Mouse (Mus musculus) kidney, adult 10 weeks (tissue): ENCODE results near the gene Lmbr1l. TPM values are rescaled to one million over a fixed set of nuclear protein-coding genes. Genes with fewer than 3 reads are reported as not detected.

Experiments
- polyA plus RNA-seq: library from polyadenylated mRNA; stranded (reverse); fragments of 350-450 nt; fragmentation: Illumina TruSeq; extraction: RNeasy Lipid Tissue Mini Kit (QIAGEN cat#74804); gene quantifications from one replicate; pipeline ENCODE4 v1.2.3, GENCODE M21; 2014; ENCODE audit warnings: low read depth, low replicate concordance

Lmbr1l gene
- polyA plus RNA-seq, result 4.0 TPM

GRCm38 (mm10) chr15:98917538-98918498 is at the start of gene Lmbr1l:
Gene Lmbr1l, minus strand, starts transcription at chr15:98918231.

GRCm38 (mm10) chr15:98953401-98954356 is 35.6 kb upstream of the Lmbr1l start, which contains the start of the genes Gm49450 and Tuba1a:
Gene Gm49450, minus strand, starts transcription at chr15:98953551.
Gene Tuba1a, minus strand, starts transcription at chr15:98953703.

GRCm38 (mm10) chr15:98934217-98934839 is 16.3 kb upstream of the Lmbr1l start, which contains the start of gene Tuba1b:
Gene Tuba1b, minus strand, starts transcription at chr15:98934565.

GRCm38 (mm10) chr15:98897928-98898800 is 19.9 kb downstream of the Lmbr1l start, which contains the start of gene Dhh:
Gene Dhh, minus strand, starts transcription at chr15:98898540.

GRCm38 (mm10) chr15:98893940-98894745 is 23.9 kb downstream of the Lmbr1l start, which contains the start of gene Rhebl1:
Gene Rhebl1, minus strand, starts transcription at chr15:98894540.

GRCm38 (mm10) chr15:98871070-98871915 is 46.7 kb downstream of the Lmbr1l start, which contains the start of gene Kmt2d:
Gene Kmt2d, minus strand, starts transcription at chr15:98871204.

Other genes starting within 250 kb of the Lmbr1l start
- gene Rnd1, start 240.8 kb downstream of the Lmbr1l start, polyA plus RNA-seq, result 0.40 TPM
- gene Ccdc65, start 210.0 kb downstream of the Lmbr1l start, polyA plus RNA-seq, result 0.69 TPM
- not detected for gene Fkbp11, start 190.0 kb downstream of the Lmbr1l start, polyA plus RNA-seq
- 32.6 TPM for gene Arf3, start 155.0 kb downstream of the Lmbr1l start, polyA plus RNA-seq
- gene Wnt10b, start 140.1 kb downstream of the Lmbr1l start, polyA plus RNA-seq, result not detected
- not detected for gene Wnt1, start 128.4 kb downstream of the Lmbr1l start, polyA plus RNA-seq
- gene Ddn, start 108.7 kb downstream of the Lmbr1l start, polyA plus RNA-seq, result 2.7 TPM
- gene Prkag1, start 86.7 kb downstream of the Lmbr1l start, polyA plus RNA-seq, result 54.5 TPM
- gene Kmt2d, start 47.0 kb downstream of the Lmbr1l start, polyA plus RNA-seq, result 1.3 TPM
- 4.1 TPM for gene Rhebl1, start 23.7 kb downstream of the Lmbr1l start, polyA plus RNA-seq
- gene Dhh, start 19.7 kb downstream of the Lmbr1l start, polyA plus RNA-seq, result 0.24 TPM
- gene Tuba1b, start 16.3 kb upstream of the Lmbr1l start, polyA plus RNA-seq, result 20.2 TPM
- gene Gm49450, start 35.3 kb upstream of the Lmbr1l start, polyA plus RNA-seq, result not detected
- gene Tuba1a, start 35.5 kb upstream of the Lmbr1l start, polyA plus RNA-seq, result 20.8 TPM
- 7.2 TPM for gene Tuba1c, start 111.7 kb upstream of the Lmbr1l start, polyA plus RNA-seq
- not detected for gene Prph, start 136.9 kb upstream of the Lmbr1l start, polyA plus RNA-seq
- not detected for gene Troap, start 156.3 kb upstream of the Lmbr1l start, polyA plus RNA-seq
- gene C1ql4, start 169.6 kb upstream of the Lmbr1l start, polyA plus RNA-seq, result not detected
- 12.7 TPM for gene Dnajc22, start 174.9 kb upstream of the Lmbr1l start, polyA plus RNA-seq
- gene Spats2, start 207.7 kb upstream of the Lmbr1l start, polyA plus RNA-seq, result 22.5 TPM